In the genomic region with DNA sequence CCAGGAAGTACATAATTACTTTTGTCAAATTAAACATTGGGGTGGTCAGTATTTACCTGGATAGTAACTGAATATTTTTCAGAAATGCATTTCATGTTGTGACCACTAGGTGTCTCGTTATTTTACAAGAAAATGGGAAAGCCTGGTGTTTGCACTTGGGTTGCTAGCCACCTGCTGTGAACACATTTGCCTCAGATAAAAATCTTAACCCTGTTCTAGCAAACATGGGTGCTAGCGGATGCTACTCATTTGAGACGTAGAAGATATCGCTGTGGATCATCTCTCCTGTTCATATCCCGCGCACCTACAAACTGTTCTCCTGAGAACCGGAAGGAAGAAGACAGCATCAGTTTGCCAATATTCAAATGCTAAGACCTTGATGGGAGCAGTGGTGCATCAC, we compare ENCODE assay signal across 8 mouse cellular contexts. TPM values are rescaled to one million over a fixed set of nuclear protein-coding genes. Genes with fewer than 3 reads are reported as not detected.
DNase-seq lines count a peak whose midpoint lies in the region; ATAC-seq and TF ChIP-seq lines count a peak whose summit lies in the region.

No protein-coding gene starts in this region.

- DNase-seq in heart, postnatal 0 days (ENCODE audit: low spot score), result peak; percentile 63
- DNase-seq in 416B (ENCODE audit: low read depth), result peak; percentile 71
- peak; percentile 30 for DNase-seq in hindlimb bud, embryonic 11.5 days (ENCODE audit: extremely low spot score, low read depth, low spot score)
- peak; percentile 8 to 15 for DNase-seq in thymus, postnatal 36 days
- DNase-seq in right cerebral cortex, adult 18-20 months, result no peak
- DNase-seq in right cerebral cortex, postnatal 4 days, result no peak

- no peaks in the 10 kb centered on the region for H3K9me3 ChIP-seq in heart, postnatal 0 days (replicated peaks; ENCODE audit: control insufficient read depth, low read length)
- H3K9me3 ChIP-seq in heart, embryonic 12.5 days (replicated peaks), result no peaks in the 10 kb centered on the region

- no peak for TF ChIP-seq EP300 in heart, postnatal 0 days (IDR thresholded peaks at IDR 0.05; ENCODE audit: low read depth)

- H3K4me2 ChIP-seq in heart, postnatal 0 days (ENCODE audit: low read depth, low read length), result no peak overlapping the region
- no peak overlapping the region for H3K4me2 ChIP-seq in heart, embryonic 12.5 days

- H3K9ac ChIP-seq in heart, postnatal 0 days (replicated peaks; ENCODE audit: low read depth, low read length), result no peak overlapping the region
- no peak overlapping the region for H3K9ac ChIP-seq in heart, embryonic 12.5 days

- TF ChIP-seq CTCF in heart, postnatal 0 days (IDR thresholded peaks at IDR 0.05; ENCODE audit: low read depth), result peak; percentile 50

- no peaks in the 10 kb centered on the region for H3K27me3 ChIP-seq in heart, postnatal 0 days (ENCODE audit: control insufficient read depth, insufficient read depth, low read length)
- no peaks in the 10 kb centered on the region for H3K27me3 ChIP-seq in heart, embryonic 12.5 days (replicated peaks)

- H3K4me1 ChIP-seq in heart, postnatal 0 days (ENCODE audit: control insufficient read depth, insufficient read depth), result no peaks in the 10 kb centered on the region
- H3K4me1 ChIP-seq in heart, embryonic 12.5 days (replicated peaks), result peaks cover 14% of the 10 kb centered on the region

- H3K27ac ChIP-seq in heart, postnatal 0 days (ENCODE audit: low read depth), result no peak overlapping the region
- no peak overlapping the region for H3K27ac ChIP-seq in heart, embryonic 12.5 days (ENCODE audit: poor library complexity, severe bottlenecking)

- ATAC-seq in heart, postnatal 0 days (ENCODE audit: insufficient read depth, low read depth), result no peak
- ATAC-seq in heart, embryonic 12.5 days (ENCODE audit: insufficient number of reproducible peaks, low FRiP score), result no peak
- peak; percentile 80 for ATAC-seq in activated CD4-positive, CD25-positive, alpha-beta regulatory T cell, adult 4 months

- WGBS in heart, postnatal 0 days, result 34% methylated on average over 7 of the region's 7 CpGs
- 34% methylated on average over 7 of the region's 7 CpGs for WGBS in heart, embryonic 12.5 days

- H3K4me3 ChIP-seq in heart, postnatal 0 days (ENCODE audit: low read depth, low read length), result no peak overlapping the region
- no peak overlapping the region for H3K4me3 ChIP-seq in heart, embryonic 12.5 days

- H3K36me3 ChIP-seq in heart, postnatal 0 days (replicated peaks; ENCODE audit: control insufficient read depth, insufficient read depth, low read length), result no peaks in the 10 kb centered on the region
- H3K36me3 ChIP-seq in heart, embryonic 12.5 days, result no peaks in the 10 kb centered on the region

RNA-seq across cellular contexts. Expression of gene Dennd4a, which starts 31.5 kb away (rescaled TPM):
- total RNA-seq in heart, postnatal 0 days (2014; rRNA removed; ENCODE audit: low replicate concordance), result 7.0 and 9.9 TPM in 2 replicates
- 2.6 and 3.1 TPM in 2 replicates for polyA plus RNA-seq in heart, postnatal 0 days (2015; fragmentation: Nextera tagmentation; extraction: Ambion mirVana)
- polyA plus RNA-seq in heart, embryonic 12.5 days (2016; fragmentation: Nextera tagmentation; extraction: Ambion mirVana), result 5.4 and 8.0 TPM in 2 replicates
- polyA plus RNA-seq in activated CD4-positive, CD25-positive, alpha-beta regulatory T cell, adult 4 months (2017; shearing (Covaris generic)), result 10 to 100 TPM; 16.9 to 19.3 TPM

RNA-seq across cellular contexts. Expression of gene Rab11a, which starts 42.1 kb away (rescaled TPM):
- 101 and 180 TPM in 2 replicates for total RNA-seq in heart, postnatal 0 days (2014; rRNA removed; ENCODE audit: low replicate concordance)
- 424 and 438 TPM in 2 replicates for polyA plus RNA-seq in heart, postnatal 0 days (2015; fragmentation: Nextera tagmentation; extraction: Ambion mirVana)
- 325 and 346 TPM in 2 replicates for polyA plus RNA-seq in heart, embryonic 12.5 days (2016; fragmentation: Nextera tagmentation; extraction: Ambion mirVana)
- 100 to 1,000 TPM; 204 to 248 TPM for polyA plus RNA-seq in activated CD4-positive, CD25-positive, alpha-beta regulatory T cell, adult 4 months (2017; shearing (Covaris generic))

Comparison
In these comparisons a context has a peak if more than half of its experiments do, and no peak if none do; other contexts are left out.
1. DNase-seq: peak in heart, postnatal 0 days (single experiment), 416B (single experiment), hindlimb bud, embryonic 11.5 days (single experiment) and thymus, postnatal 36 days (2 of 2); none in right cerebral cortex, adult 18-20 months (single experiment) and right cerebral cortex, postnatal 4 days (single experiment).